Mouse (Mus musculus): ENCODE measurements around the gene Chrna1.

DNA sequence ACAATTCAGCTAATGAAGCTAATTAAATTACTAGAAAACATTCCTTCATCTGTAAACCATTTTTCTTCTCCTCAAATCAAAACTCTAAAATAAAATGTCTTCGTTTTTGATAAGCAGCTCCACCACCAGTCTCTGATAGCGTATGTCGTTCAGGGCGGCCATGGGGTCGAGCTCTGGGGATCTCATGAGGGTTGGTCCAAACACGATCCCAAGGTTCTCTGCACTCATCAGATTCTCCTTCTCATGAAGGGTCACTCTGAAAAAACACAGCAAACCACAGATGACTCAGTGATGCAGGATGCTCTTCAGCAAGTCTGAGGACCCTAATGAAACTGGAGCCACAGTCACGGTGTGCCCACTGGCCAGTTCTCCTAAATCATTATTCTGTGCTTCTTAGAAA is 32.8 kb upstream of the Chrna1 start:
- no peak for TF ChIP-seq CTCF (IDR thresholded peaks at IDR 0.05; ENCODE audit: low read depth, low read length)
- TF ChIP-seq GATA2 (IDR thresholded peaks at IDR 0.05; ENCODE audit: borderline replicate concordance, low read depth, low read length): no peak
- TF ChIP-seq POLR2AphosphoS5 (IDR thresholded peaks at IDR 0.05; ENCODE audit: insufficient replicate concordance, low read depth, low read length): no peak
